Mouse (Mus musculus) T-cell, adult 66 days (primary cell): ENCODE data around the gene Egln3. TPM values are rescaled to one million over a fixed set of nuclear protein-coding genes. Genes with fewer than 3 reads are reported as not detected.

Experiments used
- total RNA-seq, 2 experiments: library from RNA; stranded (reverse); gene quantifications; 3 replicates in 1 of 2; 4 replicates in 1 of 2; pipeline ENCODE4 v1.2.4; 2023

Egln3 gene
- total RNA-seq: 1 to 10 TPM; 1.2 to 1.7 TPM

DNA sequence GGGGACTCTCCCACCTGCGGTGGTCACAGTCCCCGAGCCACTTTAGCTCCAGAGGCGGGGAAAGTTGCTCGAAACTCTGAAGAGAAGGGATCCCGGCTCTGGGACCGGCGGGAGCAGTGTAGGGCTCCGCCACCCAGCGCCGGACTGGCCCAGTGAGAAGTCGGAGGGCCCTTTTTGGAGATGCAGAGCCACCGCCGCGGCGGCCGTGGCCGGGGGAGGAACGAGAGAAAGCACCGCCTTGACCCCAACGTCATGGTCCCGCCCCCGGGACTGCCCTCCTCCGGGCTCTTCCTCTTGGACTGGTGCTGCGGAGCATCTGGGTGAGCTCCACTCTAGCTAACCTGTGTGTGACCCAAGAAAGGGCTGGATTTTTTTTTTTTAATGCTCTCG, at the start of gene Egln3:
TSS of gene Egln3 (minus strand) at position 205 of the 390 bp plus-strand sequence.

